Mouse (Mus musculus) kidney, adult 2 months (tissue): ENCODE results near the gene Dscam.

Experiments
- CTCF ChIP-seq: fragments of 200-500 bp; conservative IDR thresholded peaks from 2 replicates; pipeline ENCODE4 v1.5.1; 2011; ENCODE audit warnings: low read depth, mild to moderate bottlenecking, control low read depth, low read length, moderate library complexity, mixed read lengths; ENCODE audit not compliant: insufficient read depth, insufficient read length
- POLR2A ChIP-seq: fragments of 200-500 bp; IDR thresholded peaks from one replicate; pipeline ENCODE4 v1.6.1; 2011; ENCODE audit warnings: low read depth, low read length, control low read depth

DNA sequence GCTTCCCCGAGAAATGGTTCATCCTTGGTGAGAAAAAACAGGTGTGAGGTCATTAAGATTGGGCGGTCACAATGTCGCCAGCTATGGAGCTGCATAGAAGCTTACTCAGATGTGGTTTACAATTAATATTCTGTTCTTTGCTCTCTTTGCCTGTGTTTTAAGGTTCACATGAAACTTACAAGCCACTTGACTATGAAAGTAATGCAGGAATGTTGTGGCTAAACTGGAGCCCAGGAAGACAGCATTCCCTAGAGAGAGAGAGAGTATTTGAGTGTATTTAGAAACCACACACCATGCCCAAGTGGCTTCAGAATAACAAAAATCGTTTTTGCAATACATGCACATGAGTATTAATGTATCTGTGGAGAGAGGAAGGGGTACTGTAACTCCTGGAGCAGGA is 174.7 kb downstream of the Dscam start:
- TF ChIP-seq CTCF (no peak), POLR2A (no peak)
